Mouse (Mus musculus) ES-Bruce4 (cell line): Measurements from ENCODE around the gene Agap1. TPM values are rescaled to one million over a fixed set of nuclear protein-coding genes. Genes with fewer than 3 reads are reported as not detected.

ENCODE experiments used
- H3K27ac ChIP-seq: 2 replicates; pipeline ENCODE4 v1.5.1; 2012; ENCODE audit warnings: low read length, inconsistent platforms; ENCODE audit not compliant: insufficient read depth
- H3K27me3 ChIP-seq: 2 replicates; pipeline ENCODE4 v1.6.1; 2012; ENCODE audit warnings: mild to moderate bottlenecking, low read length, inconsistent platforms; ENCODE audit not compliant: control insufficient read depth, poor library complexity, insufficient read depth, severe bottlenecking
- H3K36me3 ChIP-seq: 2 replicates; pipeline ENCODE4 v1.6.1; 2012; ENCODE audit warnings: inconsistent platforms, mild to moderate bottlenecking, low read length, moderate library complexity; ENCODE audit not compliant: control insufficient read depth, poor library complexity, insufficient read depth, severe bottlenecking
- H3K4me1 ChIP-seq: one replicate; pipeline ENCODE4 v1.8.1; 2011; ENCODE audit warnings: low read length; ENCODE audit not compliant: control insufficient read depth, insufficient read depth
- H3K4me3 ChIP-seq: 2 replicates; pipeline ENCODE4 v1.5.1; 2011; ENCODE audit warnings: low read depth, mild to moderate bottlenecking, low read length
- H3K9ac ChIP-seq: 2 replicates; pipeline ENCODE4 v1.6.1; 2012; ENCODE audit warnings: low read depth, mild to moderate bottlenecking, inconsistent platforms; ENCODE audit not compliant: poor library complexity, severe bottlenecking
- H3K9me3 ChIP-seq: replicated peaks from 2 replicates; pipeline ENCODE4 v1.6.1; 2012; ENCODE audit warnings: mild to moderate bottlenecking, low read length, inconsistent platforms; ENCODE audit not compliant: control insufficient read depth, poor library complexity, insufficient read depth, severe bottlenecking
- CTCF ChIP-seq: IDR thresholded peaks from one replicate; pipeline ENCODE4 v1.8.1; 2011; ENCODE audit warnings: low read depth, low read length
- EP300 ChIP-seq: IDR thresholded peaks from 2 replicates; pipeline ENCODE4 v1.6.1; 2011; ENCODE audit warnings: low read depth, low read length; ENCODE audit not compliant: insufficient read depth
- POLR2A ChIP-seq: IDR thresholded peaks from one replicate; pipeline ENCODE4 v1.8.1; 2011; ENCODE audit warnings: low read length; ENCODE audit not compliant: insufficient read depth
- polyA plus RNA-seq: library from polyadenylated mRNA; stranded (reverse); fragments of >200 nt; gene quantifications from 2 replicates; pipeline ENCODE4 v1.2.4, GENCODE M21; 2011; ENCODE audit warnings: low read depth; ENCODE audit not compliant: missing spikeins, insufficient read depth, insufficient read length

Gene Agap1
- polyA plus RNA-seq, 1 experiment, result 31.0 TPM

DNA sequence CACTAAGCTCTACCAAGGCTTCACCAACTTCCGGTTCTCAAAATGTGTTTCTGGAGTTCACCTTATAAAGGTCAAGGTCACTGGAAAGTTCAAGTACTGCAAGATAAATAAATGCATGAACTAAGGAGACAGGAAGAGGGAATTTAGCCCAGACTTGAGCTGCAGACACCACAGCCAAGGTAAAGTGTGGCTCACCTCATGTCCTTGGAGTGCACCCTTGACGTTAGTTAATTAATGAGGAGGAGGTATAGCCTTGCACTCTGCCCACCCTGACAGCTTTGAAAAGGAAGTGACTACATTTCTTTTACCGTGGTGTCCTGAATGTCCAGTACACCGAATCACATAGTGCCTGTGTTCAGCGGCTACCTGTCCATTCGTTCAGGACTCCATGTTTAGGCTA, 15.3 kb upstream of the Agap1 start:
- Histone ChIP-seq H3K27me3 (no peaks in the 10 kb centered on the region), H3K36me3 (no peaks in the 10 kb centered on the region), H3K4me3 (no peak overlapping the region), H3K4me1 (no peaks in the 10 kb centered on the region), H3K9me3 (no peaks in the 10 kb centered on the region), H3K9ac (no peak overlapping the region), H3K27ac (no peak overlapping the region)
- TF ChIP-seq EP300 (no peak), POLR2A (no peak), CTCF (no peak)

DNA sequence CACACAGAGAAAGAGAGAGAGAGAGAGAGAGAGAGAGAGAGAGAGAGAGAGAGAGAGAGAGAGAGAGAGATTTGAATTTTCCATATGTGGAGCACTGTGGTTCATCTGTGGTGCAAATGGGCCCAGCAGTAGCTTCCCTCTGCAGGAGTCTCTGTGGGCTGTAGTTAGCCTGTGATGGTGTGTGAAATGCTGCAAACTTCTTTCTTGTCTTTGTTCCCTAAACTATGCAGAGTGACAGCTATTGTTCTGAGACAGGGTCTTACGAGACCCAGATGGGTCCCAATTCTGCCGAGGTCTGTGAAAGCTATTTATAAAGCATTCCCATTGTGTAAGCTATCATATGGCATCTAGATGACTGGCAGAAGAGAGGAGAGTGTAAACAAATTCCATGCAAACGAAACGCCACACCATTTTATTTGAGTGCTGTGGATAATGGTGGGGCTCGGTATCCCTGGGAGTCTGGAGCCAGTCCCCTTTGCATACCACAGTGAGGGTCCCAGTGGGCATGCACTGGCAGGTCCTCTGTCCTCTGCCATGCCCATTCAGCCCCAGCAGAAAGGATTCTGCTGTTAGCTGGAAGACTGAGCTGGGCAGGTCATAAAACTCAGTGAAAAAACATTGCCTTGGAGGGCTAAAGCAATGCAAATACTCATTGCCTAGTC, 13.2 kb upstream of the Agap1 start:
- Histone ChIP-seq H3K4me3 (no peak overlapping the region), H3K27me3 (no peaks in the 10 kb centered on the region), H3K36me3 (no peaks in the 10 kb centered on the region), H3K9ac (no peak overlapping the region), H3K9me3 (no peaks in the 10 kb centered on the region), H3K4me1 (no peaks in the 10 kb centered on the region), H3K27ac (no peak overlapping the region)
- TF ChIP-seq CTCF (no peak), EP300 (no peak), POLR2A (no peak)

DNA sequence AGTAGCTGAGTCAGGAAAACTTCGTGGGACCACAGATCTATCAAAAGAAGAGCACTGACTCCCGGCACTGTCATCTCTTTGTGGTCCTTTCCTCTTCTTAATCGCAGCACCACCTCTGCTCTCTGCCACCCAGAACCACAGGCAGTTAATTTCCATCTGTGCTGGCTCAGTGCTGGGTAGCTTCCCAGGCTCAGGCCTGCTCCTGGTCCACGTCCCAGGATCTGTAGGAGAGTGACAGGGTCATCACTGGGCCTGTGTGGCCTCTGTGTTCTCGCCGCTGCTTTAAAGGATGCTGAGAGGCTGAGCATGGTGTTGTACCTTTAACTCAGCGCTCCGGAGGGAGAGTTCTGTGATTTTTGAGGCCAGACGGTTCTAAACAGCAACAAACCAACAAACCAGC, 11.1 kb upstream of the Agap1 start:
- no peaks in the 10 kb centered on the region for H3K27me3 ChIP-seq
- no peaks in the 10 kb centered on the region for H3K36me3 ChIP-seq
- TF ChIP-seq CTCF, result no peak
- TF ChIP-seq EP300, result no peak
- no peak for TF ChIP-seq POLR2A
- no peak overlapping the region for H3K27ac ChIP-seq
- no peak overlapping the region for H3K4me3 ChIP-seq
- H3K4me1 ChIP-seq, result no peaks in the 10 kb centered on the region
- no peak overlapping the region for H3K9ac ChIP-seq
- no peaks in the 10 kb centered on the region for H3K9me3 ChIP-seq

DNA sequence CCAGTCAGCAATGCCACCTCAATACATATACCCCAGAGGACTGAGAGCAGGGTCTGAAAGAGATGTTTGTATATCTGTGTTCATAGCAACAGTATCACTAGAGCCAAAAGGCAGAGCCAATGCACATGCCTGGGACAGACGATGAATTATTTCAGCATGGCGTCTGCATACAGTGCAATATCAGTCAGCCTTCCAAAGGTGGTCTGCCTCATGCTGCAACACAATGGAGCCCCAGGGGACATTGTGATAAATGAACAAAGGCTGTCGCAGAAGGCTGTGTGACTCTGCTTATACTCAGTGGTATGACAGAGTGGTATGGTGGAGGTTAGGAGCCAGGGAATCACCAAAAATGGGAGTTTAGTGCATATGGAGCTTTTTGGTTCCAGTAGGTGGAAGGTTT, 10.6 kb upstream of the Agap1 start:
- Histone ChIP-seq H3K4me3 (no peak overlapping the region), H3K9ac (no peak overlapping the region), H3K36me3 (no peaks in the 10 kb centered on the region), H3K4me1 (no peaks in the 10 kb centered on the region), H3K9me3 (no peaks in the 10 kb centered on the region), H3K27ac (no peak overlapping the region), H3K27me3 (no peaks in the 10 kb centered on the region)
- no peak for TF ChIP-seq POLR2A
- TF ChIP-seq EP300, result no peak
- no peak for TF ChIP-seq CTCF

DNA sequence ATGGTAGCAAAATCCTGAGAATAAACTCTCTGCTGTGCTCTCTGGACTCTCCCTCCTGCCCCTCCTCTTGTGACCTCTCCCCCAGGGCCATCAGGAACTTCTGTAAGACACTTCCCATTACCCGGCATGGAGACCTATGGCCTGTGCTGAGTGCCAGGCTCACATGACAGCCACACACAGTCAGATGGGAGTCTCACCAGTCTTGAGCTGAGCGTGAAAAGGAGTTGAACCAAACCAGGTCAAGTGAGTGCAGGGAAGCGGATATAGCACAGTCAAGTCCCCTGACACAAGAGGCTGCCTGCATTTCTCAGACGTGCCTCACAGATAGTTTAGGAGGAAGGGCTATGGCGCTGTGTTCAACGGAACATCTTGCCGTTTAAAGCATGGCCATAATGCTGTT, 4.5 kb upstream of the Agap1 start:
- Histone ChIP-seq H3K36me3 (no peaks in the 10 kb centered on the region), H3K27ac (no peak overlapping the region), H3K4me3 (no peak overlapping the region), H3K4me1 (no peaks in the 10 kb centered on the region), H3K27me3 (no peaks in the 10 kb centered on the region), H3K9me3 (no peaks in the 10 kb centered on the region), H3K9ac (no peak overlapping the region)
- no peak for TF ChIP-seq EP300
- TF ChIP-seq CTCF, result no peak
- TF ChIP-seq POLR2A, result no peak

DNA sequence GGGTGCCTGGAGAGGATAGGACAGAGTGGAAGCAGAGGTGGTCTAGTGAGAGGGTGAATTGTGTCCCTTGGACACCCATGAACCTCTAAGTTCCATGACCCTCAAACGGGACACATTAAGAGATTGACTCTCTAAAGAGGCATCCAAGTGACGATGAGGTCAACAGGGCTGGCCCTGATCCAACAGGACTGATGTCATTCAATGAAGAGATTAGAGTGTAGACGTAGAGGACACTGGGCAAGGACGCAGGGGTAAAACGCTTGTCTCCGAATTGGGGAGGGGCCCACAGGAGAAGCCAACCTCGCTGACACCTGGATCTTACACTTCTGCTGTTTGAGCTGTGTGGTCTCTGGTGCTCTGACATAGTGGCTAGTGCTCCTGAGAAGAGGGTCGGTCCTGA, 2.5 kb upstream of the Agap1 start:
- no peaks in the 10 kb centered on the region for H3K4me1 ChIP-seq
- no peaks in the 10 kb centered on the region for H3K36me3 ChIP-seq
- H3K27me3 ChIP-seq, result no peaks in the 10 kb centered on the region
- no peak for TF ChIP-seq EP300
- TF ChIP-seq CTCF, result no peak
- TF ChIP-seq POLR2A, result no peak
- H3K9ac ChIP-seq, result no peak overlapping the region
- no peak overlapping the region for H3K4me3 ChIP-seq
- H3K9me3 ChIP-seq, result no peaks in the 10 kb centered on the region
- H3K27ac ChIP-seq, result no peak overlapping the region
